Mouse (Mus musculus): ENCODE measurements around the gene Ino80e. TPM values are rescaled to one million over a fixed set of nuclear protein-coding genes. Genes with fewer than 3 reads are reported as not detected.

Ino80e gene
- polyA plus RNA-seq, 1 experiment, result 105 TPM

DNA sequence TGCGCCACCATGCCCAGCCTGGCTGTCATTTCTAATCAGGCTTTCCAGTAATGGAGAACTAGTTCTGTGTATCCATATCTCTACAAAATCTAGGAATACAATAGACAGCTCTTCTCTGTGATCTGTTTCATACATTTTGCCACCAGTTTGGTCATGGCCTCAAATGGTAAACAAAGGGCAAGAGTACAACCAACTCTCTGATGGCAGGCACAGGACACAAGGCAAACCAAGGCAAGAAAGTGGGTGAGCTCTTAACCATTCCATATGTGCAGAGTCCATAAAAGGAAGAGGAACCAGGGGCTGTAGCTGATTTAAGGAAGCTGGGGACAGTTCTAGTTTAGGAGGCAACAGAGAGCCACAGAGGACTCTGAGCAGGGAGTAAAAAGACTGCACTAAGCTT lies 15.1 kb upstream of the Ino80e start:
- peaks cover 9% of the 10 kb centered on the region for H3K79me3 ChIP-seq (ENCODE audit: low read depth)
- H3K36me3 ChIP-seq (ENCODE audit: control insufficient read depth, insufficient read depth), result peaks cover 79% of the 10 kb centered on the region
- no peak for TF ChIP-seq MAX (IDR thresholded peaks at IDR 0.05)
- no peak for TF ChIP-seq CTCF (IDR thresholded peaks at IDR 0.05; ENCODE audit: control insufficient read depth, insufficient read depth, insufficient read length)
- TF ChIP-seq MYOG (IDR thresholded peaks at IDR 0.05; ENCODE audit: control insufficient read depth, extremely low read depth, insufficient read length), result no peak
- TF ChIP-seq USF1 (IDR thresholded peaks at IDR 0.05; ENCODE audit: low read depth), result no peak
- no peak for TF ChIP-seq FOSL1 (IDR thresholded peaks at IDR 0.05; ENCODE audit: insufficient read depth, low read length, poor library complexity, severe bottlenecking)
- TF ChIP-seq CEBPB (IDR thresholded peaks at IDR 0.05; ENCODE audit: low read depth), result no peak
- TF ChIP-seq MYOD1 (IDR thresholded peaks at IDR 0.05; ENCODE audit: control insufficient read depth, insufficient read length, low read depth), result no peak
- H3K79me2 ChIP-seq (ENCODE audit: control insufficient read depth, insufficient read depth), result peaks cover 28% of the 10 kb centered on the region
- no peaks in the 10 kb centered on the region for H3K27me3 ChIP-seq (ENCODE audit: control insufficient read depth, insufficient read depth, insufficient read length)
- no peak overlapping the region for H3ac ChIP-seq (ENCODE audit: control insufficient read depth, insufficient read length, low read depth)
- H3K4me3 ChIP-seq (ENCODE audit: insufficient read depth, poor library complexity, severe bottlenecking), result no peak overlapping the region

DNA sequence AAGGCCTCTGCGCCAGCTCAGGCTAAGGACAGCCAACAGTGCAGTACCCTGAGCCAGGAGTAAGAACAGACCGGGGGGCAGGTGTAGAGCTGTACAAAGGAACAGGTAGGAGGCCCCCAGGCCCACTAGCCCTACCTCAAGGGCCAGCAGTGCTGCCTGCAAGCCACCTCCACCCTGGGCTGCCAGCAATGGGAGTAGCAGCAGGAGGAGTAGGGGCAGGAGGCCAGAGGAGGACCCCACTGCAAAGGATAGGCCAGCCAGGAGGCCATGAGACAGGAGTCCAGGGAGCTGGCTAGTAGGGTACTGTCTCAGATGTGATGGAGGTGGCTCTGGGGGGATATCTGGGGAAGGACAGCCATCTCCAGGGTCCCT lies 8.3 kb upstream of the Ino80e start:
- Histone ChIP-seq H3K79me2 (ENCODE audit: control insufficient read depth, insufficient read depth) (no peaks in the 10 kb centered on the region), H3K36me3 (ENCODE audit: control insufficient read depth, insufficient read depth) (peaks cover 73% of the 10 kb centered on the region), H3ac (ENCODE audit: control insufficient read depth, insufficient read length, low read depth) (no peak overlapping the region), H3K79me3 (ENCODE audit: low read depth) (no peaks in the 10 kb centered on the region), H3K27me3 (ENCODE audit: control insufficient read depth, insufficient read depth, insufficient read length) (no peaks in the 10 kb centered on the region), H3K4me3 (ENCODE audit: insufficient read depth, poor library complexity, severe bottlenecking) (no peak overlapping the region)
- TF ChIP-seq CTCF (IDR thresholded peaks at IDR 0.05; ENCODE audit: control insufficient read depth, insufficient read depth, insufficient read length), result no peak
- TF ChIP-seq USF1 (IDR thresholded peaks at IDR 0.05; ENCODE audit: low read depth), result no peak
- TF ChIP-seq MYOD1 (IDR thresholded peaks at IDR 0.05; ENCODE audit: control insufficient read depth, insufficient read length, low read depth), result no peak
- no peak for TF ChIP-seq CEBPB (IDR thresholded peaks at IDR 0.05; ENCODE audit: low read depth)
- TF ChIP-seq MYOG (IDR thresholded peaks at IDR 0.05; ENCODE audit: control insufficient read depth, extremely low read depth, insufficient read length), result no peak
- no peak for TF ChIP-seq FOSL1 (IDR thresholded peaks at IDR 0.05; ENCODE audit: insufficient read depth, low read length, poor library complexity, severe bottlenecking)
- no peak for TF ChIP-seq MAX (IDR thresholded peaks at IDR 0.05)

DNA sequence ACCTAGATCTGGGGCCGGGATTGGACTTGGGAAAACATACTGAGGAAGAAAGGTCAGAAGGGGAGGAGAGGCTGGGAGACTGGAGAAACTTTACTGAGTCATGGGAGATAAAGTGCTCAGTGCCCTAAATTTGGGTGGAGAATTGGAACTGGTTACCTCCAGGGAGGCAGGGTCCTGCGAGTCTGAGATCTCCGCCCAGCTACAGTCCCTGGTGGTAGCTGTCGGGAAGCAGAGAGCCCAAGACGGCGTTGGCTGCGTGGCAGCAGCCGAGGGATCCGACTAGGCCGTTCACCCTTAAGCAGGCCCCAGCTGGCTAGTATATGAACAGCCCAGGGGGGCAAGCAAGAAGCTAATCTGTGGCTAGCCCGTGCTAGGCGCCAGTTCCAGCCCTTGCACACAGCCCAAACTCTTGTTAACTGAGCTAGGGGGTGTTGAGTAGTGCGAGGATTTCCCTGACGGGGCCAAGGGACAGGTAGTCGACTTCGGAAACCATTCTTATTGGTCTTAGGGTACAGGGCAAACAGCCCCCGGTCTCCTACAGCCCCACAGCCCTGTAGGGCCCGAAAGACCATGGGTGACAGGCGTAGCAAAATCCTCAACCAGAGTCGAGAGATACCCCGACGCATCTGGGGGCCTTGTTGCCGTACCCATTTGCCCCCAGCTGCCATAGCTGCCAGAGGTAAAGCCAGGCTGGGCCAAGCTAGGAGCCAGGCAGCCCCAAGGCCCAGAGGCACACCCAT lies 7.8 kb upstream of the Ino80e start:
- Histone ChIP-seq H3K27me3 (ENCODE audit: control insufficient read depth, insufficient read depth, insufficient read length) (no peaks in the 10 kb centered on the region), H3K79me3 (ENCODE audit: low read depth) (no peaks in the 10 kb centered on the region), H3K36me3 (ENCODE audit: control insufficient read depth, insufficient read depth) (peaks cover 72% of the 10 kb centered on the region), H3K4me3 (ENCODE audit: insufficient read depth, poor library complexity, severe bottlenecking) (no peak overlapping the region), H3ac (ENCODE audit: control insufficient read depth, insufficient read length, low read depth) (no peak overlapping the region), H3K79me2 (ENCODE audit: control insufficient read depth, insufficient read depth) (no peaks in the 10 kb centered on the region)
- no peak for TF ChIP-seq CTCF (IDR thresholded peaks at IDR 0.05; ENCODE audit: control insufficient read depth, insufficient read depth, insufficient read length)
- no peak for TF ChIP-seq FOSL1 (IDR thresholded peaks at IDR 0.05; ENCODE audit: insufficient read depth, low read length, poor library complexity, severe bottlenecking)
- no peak for TF ChIP-seq CEBPB (IDR thresholded peaks at IDR 0.05; ENCODE audit: low read depth)
- no peak for TF ChIP-seq USF1 (IDR thresholded peaks at IDR 0.05; ENCODE audit: low read depth)
- no peak for TF ChIP-seq MYOD1 (IDR thresholded peaks at IDR 0.05; ENCODE audit: control insufficient read depth, insufficient read length, low read depth)
- TF ChIP-seq MYOG (IDR thresholded peaks at IDR 0.05; ENCODE audit: control insufficient read depth, extremely low read depth, insufficient read length), result no peak
- no peak for TF ChIP-seq MAX (IDR thresholded peaks at IDR 0.05)

DNA sequence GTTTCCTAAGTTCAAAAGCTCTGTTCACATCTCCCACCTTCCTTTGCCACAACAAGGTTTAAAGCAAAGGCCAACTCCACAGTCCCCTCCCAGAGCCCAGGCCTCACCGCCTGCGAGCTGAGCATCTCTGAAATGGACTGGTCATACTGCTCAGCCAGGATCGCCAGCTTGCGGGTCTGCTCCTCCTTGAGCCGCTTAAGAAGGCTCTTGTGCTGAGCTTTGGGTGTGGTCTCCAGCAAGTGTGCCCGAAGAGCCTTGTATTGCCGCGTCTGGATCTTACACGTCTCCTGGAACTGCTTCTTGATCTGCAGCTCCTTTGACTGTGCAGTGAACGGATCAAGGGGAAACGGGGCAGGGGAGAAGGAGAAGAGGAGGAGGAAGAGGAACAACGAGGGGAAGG lies 5.8 kb upstream of the Ino80e start:
- no peak for TF ChIP-seq USF1 (IDR thresholded peaks at IDR 0.05; ENCODE audit: low read depth)
- no peak for TF ChIP-seq FOSL1 (IDR thresholded peaks at IDR 0.05; ENCODE audit: insufficient read depth, low read length, poor library complexity, severe bottlenecking)
- no peak for TF ChIP-seq CTCF (IDR thresholded peaks at IDR 0.05; ENCODE audit: control insufficient read depth, insufficient read depth, insufficient read length)
- no peak overlapping the region for H3ac ChIP-seq (ENCODE audit: control insufficient read depth, insufficient read length, low read depth)
- H3K79me3 ChIP-seq (ENCODE audit: low read depth), result peaks cover 2% of the 10 kb centered on the region
- no peak overlapping the region for H3K4me3 ChIP-seq (ENCODE audit: insufficient read depth, poor library complexity, severe bottlenecking)
- no peaks in the 10 kb centered on the region for H3K27me3 ChIP-seq (ENCODE audit: control insufficient read depth, insufficient read depth, insufficient read length)
- peaks cover 7% of the 10 kb centered on the region for H3K79me2 ChIP-seq (ENCODE audit: control insufficient read depth, insufficient read depth)
- H3K36me3 ChIP-seq (ENCODE audit: control insufficient read depth, insufficient read depth), result peaks cover 63% of the 10 kb centered on the region

DNA sequence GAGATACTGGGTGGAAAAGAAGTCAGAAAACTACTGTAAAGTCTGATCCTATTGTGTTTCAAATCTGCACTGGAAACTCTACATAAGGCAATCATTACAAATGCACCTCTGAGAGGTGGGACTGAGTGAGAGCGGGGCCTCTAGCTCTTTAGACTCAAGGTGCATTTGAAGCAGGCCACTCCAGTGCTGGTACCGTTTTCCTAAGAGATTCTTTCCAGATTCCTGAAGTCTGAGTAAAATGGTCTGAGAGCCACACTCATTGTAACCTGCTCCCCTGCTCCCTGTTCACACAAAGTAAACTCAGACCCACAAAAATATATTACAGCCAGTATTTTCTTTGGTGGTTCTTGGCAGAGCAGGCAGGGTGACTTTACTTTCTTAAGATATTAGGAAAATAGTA lies 5.4 kb upstream of the Ino80e start:
- peaks cover 2% of the 10 kb centered on the region for H3K79me3 ChIP-seq (ENCODE audit: low read depth)
- no peak overlapping the region for H3ac ChIP-seq (ENCODE audit: control insufficient read depth, insufficient read length, low read depth)
- H3K27me3 ChIP-seq (ENCODE audit: control insufficient read depth, insufficient read depth, insufficient read length), result no peaks in the 10 kb centered on the region
- H3K79me2 ChIP-seq (ENCODE audit: control insufficient read depth, insufficient read depth), result peaks cover 12% of the 10 kb centered on the region
- peaks cover 58% of the 10 kb centered on the region for H3K36me3 ChIP-seq (ENCODE audit: control insufficient read depth, insufficient read depth)
- TF ChIP-seq CTCF (IDR thresholded peaks at IDR 0.05; ENCODE audit: control insufficient read depth, insufficient read depth, insufficient read length) (no peak), MYOD1 (IDR thresholded peaks at IDR 0.05; ENCODE audit: control insufficient read depth, insufficient read length, low read depth) (no peak), FOSL1 (IDR thresholded peaks at IDR 0.05; ENCODE audit: insufficient read depth, low read length, poor library complexity, severe bottlenecking) (no peak), CEBPB (IDR thresholded peaks at IDR 0.05; ENCODE audit: low read depth) (no peak), MAX (IDR thresholded peaks at IDR 0.05) (no peak), MYOG (IDR thresholded peaks at IDR 0.05; ENCODE audit: control insufficient read depth, extremely low read depth, insufficient read length) (no peak), USF1 (IDR thresholded peaks at IDR 0.05; ENCODE audit: low read depth) (no peak)
- no peak overlapping the region for H3K4me3 ChIP-seq (ENCODE audit: insufficient read depth, poor library complexity, severe bottlenecking)

DNA sequence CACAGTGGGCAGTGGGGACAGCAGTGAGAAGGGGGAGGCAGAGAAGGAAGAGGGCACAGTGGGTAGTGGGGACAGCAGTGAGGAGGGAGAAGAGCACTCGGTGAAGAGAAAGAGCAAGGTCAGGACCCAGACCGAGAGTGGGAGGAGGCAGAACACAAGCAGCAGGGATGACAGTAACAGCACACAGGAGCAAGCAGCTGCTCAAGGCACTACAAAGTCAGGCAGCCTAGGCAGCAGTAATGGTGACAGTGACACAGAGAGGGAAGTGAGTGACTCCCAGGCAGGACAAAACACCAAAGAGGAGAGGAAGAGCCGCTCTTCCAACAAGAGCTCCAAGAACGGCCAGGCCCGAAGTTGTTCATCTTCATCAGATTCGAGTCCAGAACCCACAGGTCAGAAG lies 1.6 kb upstream of the Ino80e start:
- TF ChIP-seq MYOD1 (IDR thresholded peaks at IDR 0.05; ENCODE audit: control insufficient read depth, insufficient read length, low read depth) (no peak), CEBPB (IDR thresholded peaks at IDR 0.05; ENCODE audit: low read depth) (no peak), FOSL1 (IDR thresholded peaks at IDR 0.05; ENCODE audit: insufficient read depth, low read length, poor library complexity, severe bottlenecking) (no peak), CTCF (IDR thresholded peaks at IDR 0.05; ENCODE audit: control insufficient read depth, insufficient read depth, insufficient read length) (no peak), USF1 (IDR thresholded peaks at IDR 0.05; ENCODE audit: low read depth) (no peak), MYOG (IDR thresholded peaks at IDR 0.05; ENCODE audit: control insufficient read depth, extremely low read depth, insufficient read length) (no peak)
- H3K4me3 ChIP-seq (ENCODE audit: insufficient read depth, poor library complexity, severe bottlenecking), result no peak overlapping the region
- no peaks in the 10 kb centered on the region for H3K27me3 ChIP-seq (ENCODE audit: control insufficient read depth, insufficient read depth, insufficient read length)
- H3ac ChIP-seq (ENCODE audit: control insufficient read depth, insufficient read length, low read depth), result peak overlapping the region; percentile 62
- peaks cover 43% of the 10 kb centered on the region for H3K79me2 ChIP-seq (ENCODE audit: control insufficient read depth, insufficient read depth)
- H3K79me3 ChIP-seq (ENCODE audit: low read depth), result peaks cover 20% of the 10 kb centered on the region
- peaks cover 51% of the 10 kb centered on the region for H3K36me3 ChIP-seq (ENCODE audit: control insufficient read depth, insufficient read depth)

Data from C2C12 (cell line).